Mouse (Mus musculus) liver, embryonic 14.5 days (tissue): ENCODE measurements around the gene Slc28a2.

Experiments
- CTCF ChIP-seq: IDR thresholded peaks from 2 replicates; pipeline ENCODE4 v1.5.1; 2016; ENCODE audit warnings: antibody characterized with exemption, low read depth, control low read depth
- EP300 ChIP-seq: IDR thresholded peaks from 2 replicates; pipeline ENCODE4 v1.6.1; 2016; ENCODE audit warnings: antibody characterized with exemption, low read depth

- TF ChIP-seq CTCF (peak; percentile 62), EP300 (no peak)
These were observed 47.6 kb upstream of the Slc28a2 start for GRCm38 (mm10) chr2:122378421-122379291.
